Mouse (Mus musculus): Measurements from ENCODE around the gene Sbno2. TPM values are rescaled to one million over a fixed set of nuclear protein-coding genes. Genes with fewer than 3 reads are reported as not detected.
A peak's percentile ranks its signal among the peaks of the same experiment; 100 is the strongest.

The Sbno2 gene
- polyA plus RNA-seq, 1 experiment, result 27.7 TPM

DNA sequence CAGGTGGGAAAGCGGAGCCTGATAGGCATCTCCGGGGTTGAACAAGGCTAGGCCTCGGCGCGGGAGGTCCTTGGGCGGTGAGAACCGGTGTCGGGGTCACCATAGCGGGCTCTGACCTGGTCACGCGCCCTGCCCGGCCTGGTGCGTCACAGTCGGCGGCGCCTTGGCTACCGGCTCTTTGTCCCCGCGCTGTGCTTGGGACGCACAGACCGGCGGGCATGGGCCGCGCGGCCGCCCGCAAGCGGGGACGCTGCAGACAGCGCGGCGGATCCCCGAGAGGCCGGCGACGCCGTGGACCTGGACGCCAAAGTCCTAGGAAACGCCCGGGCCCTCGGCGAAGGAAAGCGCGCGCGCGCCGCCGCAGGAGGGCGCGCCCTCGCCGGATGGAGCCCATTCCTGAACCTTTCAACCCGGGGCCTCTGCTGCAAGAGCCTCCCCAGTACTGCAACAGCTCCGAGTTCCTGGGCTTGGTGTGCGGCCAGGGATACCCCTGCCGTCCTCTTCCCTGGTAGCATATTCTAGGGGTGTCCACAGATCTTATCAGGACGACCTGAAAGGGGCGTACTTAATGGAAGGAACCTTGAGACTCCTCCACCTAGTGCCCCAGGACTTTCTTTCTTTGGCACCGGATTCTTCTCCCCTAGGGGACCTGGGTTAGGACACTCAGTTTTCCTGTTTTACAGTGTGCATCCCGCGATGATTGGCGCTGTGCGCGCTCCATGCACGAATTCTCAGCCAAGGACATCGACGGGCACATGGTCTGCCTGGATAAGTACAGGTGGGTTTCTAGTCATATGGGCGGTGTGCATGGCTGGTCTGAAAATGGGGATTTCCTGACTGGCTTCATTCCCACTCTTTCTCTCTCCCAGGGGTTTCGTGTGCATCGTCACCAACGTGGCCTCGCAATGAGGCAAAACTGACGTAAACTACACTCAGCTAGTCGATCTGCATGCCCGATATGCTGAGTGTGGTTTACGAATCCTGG, 51.2 kb downstream of the Sbno2 start:
- peak overlapping the region; percentile 99 for H3K27ac ChIP-seq (ENCODE audit: insufficient read depth, low read depth, low read length)
- WGBS, result under 1% methylated on average over 77 of the region's 77 CpGs
- peaks cover 4% of the 10 kb centered on the region for H3K36me3 ChIP-seq (ENCODE audit: control insufficient read depth, insufficient read depth, low read length)
- H3K4me1 ChIP-seq (ENCODE audit: control insufficient read depth, insufficient read depth, low read length), result peaks cover 34% of the 10 kb centered on the region
- H3K27me3 ChIP-seq (replicated peaks; ENCODE audit: control insufficient read depth, insufficient read depth, low read length), result no peaks in the 10 kb centered on the region
- TF ChIP-seq POLR2A (IDR thresholded peaks at IDR 0.05; ENCODE audit: low read depth, low read length), result no peak
- TF ChIP-seq CTCF (conservative IDR thresholded peaks at IDR 0.05; ENCODE audit: insufficient read depth, insufficient read length, low read depth, low read length), result 0 out of 2 replicates have a peak, but pooled peaks have one; percentile 28
- peak; percentile 85 for DNase-seq
- peak overlapping the region; percentile 88 for H3K4me3 ChIP-seq (ENCODE audit: insufficient read depth, low read depth, low read length)

GRCm38 (mm10) chr10:80053259-80053780, 52.1 kb downstream of the Sbno2 start:
- Histone ChIP-seq H3K36me3 (ENCODE audit: control insufficient read depth, insufficient read depth, low read length) (peaks cover 4% of the 10 kb centered on the region), H3K27ac (ENCODE audit: insufficient read depth, low read depth, low read length) (peak overlapping the region; percentile 99), H3K4me1 (ENCODE audit: control insufficient read depth, insufficient read depth, low read length) (peaks cover 34% of the 10 kb centered on the region), H3K27me3 (replicated peaks; ENCODE audit: control insufficient read depth, insufficient read depth, low read length) (no peaks in the 10 kb centered on the region), H3K4me3 (ENCODE audit: insufficient read depth, low read depth, low read length) (peak overlapping the region; percentile 88)
- under 1% methylated on average over 47 of the region's 47 CpGs for WGBS
- peak; percentile 100 for DNase-seq
- TF ChIP-seq POLR2A (IDR thresholded peaks at IDR 0.05; ENCODE audit: low read depth, low read length) (peak; percentile 88), CTCF (conservative IDR thresholded peaks at IDR 0.05; ENCODE audit: insufficient read depth, insufficient read length, low read depth, low read length) (no peak)

DNA sequence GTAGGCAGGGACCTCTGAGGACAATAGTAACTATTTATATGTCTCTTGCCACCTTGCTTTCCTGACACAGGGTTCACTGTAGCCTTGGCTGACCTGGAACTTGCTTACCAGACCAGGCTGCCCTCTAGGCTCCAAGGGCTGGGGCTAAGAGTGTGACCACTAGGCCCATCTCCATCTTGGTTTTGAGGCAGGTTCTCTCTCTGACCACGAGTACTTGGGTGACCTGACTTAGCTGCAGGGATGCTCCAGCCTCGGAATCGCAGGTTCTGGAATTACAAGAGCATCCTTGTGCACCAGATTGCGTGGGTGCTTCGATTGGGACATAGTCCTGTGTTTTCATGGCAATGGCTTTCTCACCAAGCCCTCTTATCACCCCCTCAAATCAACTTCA, 53.0 kb downstream of the Sbno2 start:
- Histone ChIP-seq H3K36me3 (ENCODE audit: control insufficient read depth, insufficient read depth, low read length) (peaks cover 3% of the 10 kb centered on the region), H3K4me3 (ENCODE audit: insufficient read depth, low read depth, low read length) (no peak overlapping the region), H3K4me1 (ENCODE audit: control insufficient read depth, insufficient read depth, low read length) (peaks cover 34% of the 10 kb centered on the region), H3K27ac (ENCODE audit: insufficient read depth, low read depth, low read length) (peak overlapping the region; percentile 92), H3K27me3 (replicated peaks; ENCODE audit: control insufficient read depth, insufficient read depth, low read length) (no peaks in the 10 kb centered on the region)
- TF ChIP-seq POLR2A (IDR thresholded peaks at IDR 0.05; ENCODE audit: low read depth, low read length), result no peak
- no peak for TF ChIP-seq CTCF (conservative IDR thresholded peaks at IDR 0.05; ENCODE audit: insufficient read depth, insufficient read length, low read depth, low read length)
- WGBS, result 78% methylated on average over 5 of the region's 5 CpGs
- DNase-seq, result no peak

DNA sequence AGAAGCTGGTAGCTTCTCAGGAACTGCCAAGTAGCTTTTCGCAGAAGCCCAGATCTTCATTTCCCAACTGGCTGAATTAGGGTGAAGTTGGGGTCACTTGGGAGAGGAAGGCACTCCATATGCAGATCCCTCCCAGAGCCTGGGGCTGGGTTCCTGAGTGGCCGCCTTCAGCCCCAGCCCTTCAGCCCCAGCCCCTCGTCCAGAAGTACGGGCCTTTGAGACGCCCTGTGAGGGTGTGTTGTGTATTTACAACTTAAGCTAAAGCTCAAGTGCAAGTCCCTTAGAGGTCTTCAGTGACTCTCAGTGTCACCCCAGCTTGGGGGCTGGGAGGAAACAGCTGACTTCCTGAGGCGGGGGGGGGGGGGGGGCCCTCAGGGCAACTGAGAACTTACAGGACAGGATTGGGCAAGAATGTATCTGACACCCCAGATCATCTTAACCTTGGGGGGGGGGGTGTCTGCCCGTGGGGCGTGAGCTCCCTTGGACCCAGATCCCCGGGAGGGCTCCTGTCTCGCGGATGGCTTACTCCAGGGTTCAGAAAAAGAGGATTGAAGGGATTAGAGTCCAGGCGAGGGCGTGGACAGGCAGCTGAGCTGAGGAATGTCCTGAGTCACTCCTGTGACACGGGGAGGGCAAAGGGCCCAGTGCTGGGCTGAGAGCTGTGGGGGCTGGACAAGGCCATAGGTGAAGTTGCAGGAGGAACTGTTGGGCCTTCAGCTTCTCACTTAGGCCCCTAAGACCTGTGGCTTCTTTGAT, 53.6 kb downstream of the Sbno2 start:
- peak; percentile 95 for DNase-seq
- Histone ChIP-seq H3K4me3 (ENCODE audit: insufficient read depth, low read depth, low read length) (no peak overlapping the region), H3K4me1 (ENCODE audit: control insufficient read depth, insufficient read depth, low read length) (peaks cover 36% of the 10 kb centered on the region), H3K36me3 (ENCODE audit: control insufficient read depth, insufficient read depth, low read length) (no peaks in the 10 kb centered on the region; the same call in 1 of the 2 replicates), H3K27me3 (replicated peaks; ENCODE audit: control insufficient read depth, insufficient read depth, low read length) (no peaks in the 10 kb centered on the region), H3K27ac (ENCODE audit: insufficient read depth, low read depth, low read length) (peak overlapping the region; percentile 92)
- TF ChIP-seq CTCF (conservative IDR thresholded peaks at IDR 0.05; ENCODE audit: insufficient read depth, insufficient read length, low read depth, low read length) (no peak), POLR2A (IDR thresholded peaks at IDR 0.05; ENCODE audit: low read depth, low read length) (no peak)
- 24% methylated on average over 14 of the region's 14 CpGs for WGBS

DNA sequence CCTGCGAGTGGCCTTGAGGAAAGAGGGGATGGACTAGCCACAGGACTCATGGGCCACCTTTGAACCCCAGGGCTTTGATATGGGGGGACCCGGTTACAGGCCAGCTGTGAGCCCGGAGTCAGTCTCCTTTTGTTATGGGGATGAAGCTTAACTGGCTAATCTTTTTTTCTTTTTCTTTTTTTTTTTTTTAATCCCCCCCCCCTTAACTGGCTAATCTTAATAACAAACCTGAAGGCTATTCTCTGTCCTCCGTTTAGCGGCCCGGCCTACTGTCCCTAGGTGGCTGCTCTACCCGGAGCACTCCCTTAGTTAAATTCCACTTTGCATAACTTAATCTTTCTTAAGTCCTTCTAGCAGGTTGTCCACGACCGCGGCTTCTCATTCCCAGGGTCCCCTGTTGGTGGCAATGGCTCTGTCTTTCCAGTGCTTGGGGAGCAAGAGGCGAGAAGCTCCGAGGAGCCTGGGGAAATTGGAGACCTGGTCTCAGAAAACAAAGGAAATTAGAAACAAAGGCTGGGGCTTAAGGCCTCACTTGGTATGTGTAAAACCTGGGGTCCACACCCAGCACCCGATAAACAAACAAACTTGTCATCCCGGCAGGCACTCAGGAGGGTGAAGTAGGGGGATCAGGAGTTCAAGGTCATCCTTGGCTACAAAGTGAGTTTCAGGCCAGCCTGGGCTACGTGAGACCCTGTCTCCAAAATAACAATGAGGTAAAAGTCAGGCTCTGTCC, 54.3 kb downstream of the Sbno2 start:
- peak overlapping the region; percentile 79 for H3K27ac ChIP-seq (ENCODE audit: insufficient read depth, low read depth, low read length)
- peak; percentile 65 for DNase-seq
- whole genome bisulfite sequencing, result 29% methylated on average over 15 of the region's 15 CpGs
- H3K27me3 ChIP-seq (replicated peaks; ENCODE audit: control insufficient read depth, insufficient read depth, low read length), result no peaks in the 10 kb centered on the region
- H3K36me3 ChIP-seq (ENCODE audit: control insufficient read depth, insufficient read depth, low read length), result no peaks in the 10 kb centered on the region
- H3K4me1 ChIP-seq (ENCODE audit: control insufficient read depth, insufficient read depth, low read length), result peaks cover 36% of the 10 kb centered on the region
- TF ChIP-seq CTCF (conservative IDR thresholded peaks at IDR 0.05; ENCODE audit: insufficient read depth, insufficient read length, low read depth, low read length) (no peak), POLR2A (IDR thresholded peaks at IDR 0.05; ENCODE audit: low read depth, low read length) (no peak)
- no peak overlapping the region for H3K4me3 ChIP-seq (ENCODE audit: insufficient read depth, low read depth, low read length)

DNA sequence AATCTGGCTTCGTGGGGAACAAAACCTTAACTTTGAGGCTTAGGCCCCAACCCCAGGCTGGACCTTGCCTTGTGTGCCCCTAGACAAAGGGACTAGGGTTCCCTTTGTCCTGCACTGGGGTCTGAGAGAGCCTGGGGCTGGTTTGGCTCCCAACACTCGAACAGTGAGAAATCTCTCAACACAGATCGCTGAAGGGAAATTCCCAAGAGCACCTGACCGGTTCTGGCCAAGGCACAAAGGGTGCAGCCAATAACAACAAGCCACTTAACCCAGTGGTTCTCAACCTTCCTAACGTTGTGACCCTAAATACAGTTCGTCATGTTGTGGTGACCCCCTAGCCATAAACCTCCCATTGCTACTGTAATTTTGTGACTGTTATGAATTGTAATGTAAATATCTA, 55.1 kb downstream of the Sbno2 start:
- Histone ChIP-seq H3K4me3 (ENCODE audit: insufficient read depth, low read depth, low read length) (no peak overlapping the region), H3K4me1 (ENCODE audit: control insufficient read depth, insufficient read depth, low read length) (peaks cover 30% of the 10 kb centered on the region), H3K36me3 (ENCODE audit: control insufficient read depth, insufficient read depth, low read length) (no peaks in the 10 kb centered on the region), H3K27ac (ENCODE audit: insufficient read depth, low read depth, low read length) (peak overlapping the region; percentile 79), H3K27me3 (replicated peaks; ENCODE audit: control insufficient read depth, insufficient read depth, low read length) (no peaks in the 10 kb centered on the region)
- WGBS, result 28% methylated on average over 6 of the region's 6 CpGs
- DNase-seq, result peak; percentile 52
- TF ChIP-seq POLR2A (IDR thresholded peaks at IDR 0.05; ENCODE audit: low read depth, low read length), result no peak

All from kidney, adult 2 months (tissue).